Mouse (Mus musculus) hindbrain, embryonic 14.5 days (tissue): Measurements from ENCODE around the gene 1110008L16Rik. TPM values are rescaled to one million over a fixed set of nuclear protein-coding genes. Genes with fewer than 3 reads are reported as not detected.

Experiments
- ATAC-seq: fragments of 200-750 bp; cut with Nextera tagmentation; 2 replicates; pipeline ENCODE4 v1.8.0; 2017; ENCODE audit warnings: moderate number of reproducible peaks, mild to moderate bottlenecking, moderate TSS enrichment, moderate library complexity; ENCODE audit not compliant: low FRiP score
- DNase-seq: peaks from one replicate; pipeline ENCODE4 v3.0.0-alpha.2; 2015; ENCODE audit warnings: low spot score
- H3K27ac ChIP-seq: fragments of 300-500 bp; sonication (generic); 2 replicates; pipeline ENCODE4 v1.5.1; 2014; ENCODE audit warnings: mild to moderate bottlenecking, moderate library complexity
- H3K27me3 ChIP-seq: fragments of 300-500 bp; sonication (generic); 2 replicates; pipeline ENCODE4 v1.6.1; 2014; ENCODE audit warnings: mild to moderate bottlenecking, low read length, mixed read lengths; ENCODE audit not compliant: control insufficient read depth, insufficient read depth
- H3K36me3 ChIP-seq: fragments of 300-500 bp; sonication (generic); replicated peaks from 2 replicates; pipeline ENCODE4 v1.6.1; 2014; ENCODE audit not compliant: control insufficient read depth, insufficient read depth
- H3K4me1 ChIP-seq: fragments of 300-500 bp; sonication (generic); replicated peaks from 2 replicates; pipeline ENCODE4 v1.6.1; 2014; ENCODE audit warnings: antibody characterized with exemption, low read length, mixed read lengths; ENCODE audit not compliant: control insufficient read depth, insufficient read depth
- H3K4me2 ChIP-seq: fragments of 300-500 bp; sonication (generic); replicated peaks from 2 replicates; pipeline ENCODE4 v1.6.1; 2014; ENCODE audit warnings: mild to moderate bottlenecking, moderate library complexity
- H3K4me3 ChIP-seq: fragments of 300-500 bp; sonication (generic); replicated peaks from 2 replicates; pipeline ENCODE4 v1.5.1; 2014; ENCODE audit warnings: mild to moderate bottlenecking, low read length
- H3K9ac ChIP-seq: fragments of 300-500 bp; sonication (generic); 2 replicates; pipeline ENCODE4 v1.6.1; 2014
- H3K9me3 ChIP-seq: fragments of 300-500 bp; sonication (generic); 2 replicates; pipeline ENCODE4 v1.6.1; 2016; ENCODE audit warnings: low read length; ENCODE audit not compliant: control insufficient read depth
- WGBS: fragments of 180-500 bp; shearing (Covaris S2); extraction: QIAGEN DNeasy Blood & Tissue Kit; methylation state at CpG from one replicate; pipeline ENCODE4 v1.1.7; 2014; 5-methylcytosine and 5-hydroxymethylcytosine counted together
- polyA plus RNA-seq: library from polyadenylated mRNA; unstranded; fragments of >200 nt; fragmentation: Nextera tagmentation; extraction: Ambion mirVana; gene quantifications from 2 replicates; pipeline ENCODE4 v1.2.1, GENCODE M21; 2014

The 1110008L16Rik gene
- polyA plus RNA-seq, 1 experiment from 2014 or later: 7.9 TPM

- WGBS: 74% methylated on average over 9 of the region's 9 CpGs
- Histone ChIP-seq H3K9me3 (no peaks in the 10 kb centered on the region), H3K36me3 (no peaks in the 10 kb centered on the region), H3K4me3 (peak overlapping the region; percentile 99), H3K27me3 (no peaks in the 10 kb centered on the region), H3K4me2 (peak overlapping the region; percentile 87), H3K4me1 (peaks cover 26% of the 10 kb centered on the region), H3K9ac (peak overlapping the region; percentile 96), H3K27ac (peak overlapping the region; percentile 88)
- DNase-seq: no peak
- ATAC-seq: no peak
Observed at GRCm38 (mm10) chr12:55397544-55398239, 98.3 kb downstream of the 1110008L16Rik start.

DNA sequence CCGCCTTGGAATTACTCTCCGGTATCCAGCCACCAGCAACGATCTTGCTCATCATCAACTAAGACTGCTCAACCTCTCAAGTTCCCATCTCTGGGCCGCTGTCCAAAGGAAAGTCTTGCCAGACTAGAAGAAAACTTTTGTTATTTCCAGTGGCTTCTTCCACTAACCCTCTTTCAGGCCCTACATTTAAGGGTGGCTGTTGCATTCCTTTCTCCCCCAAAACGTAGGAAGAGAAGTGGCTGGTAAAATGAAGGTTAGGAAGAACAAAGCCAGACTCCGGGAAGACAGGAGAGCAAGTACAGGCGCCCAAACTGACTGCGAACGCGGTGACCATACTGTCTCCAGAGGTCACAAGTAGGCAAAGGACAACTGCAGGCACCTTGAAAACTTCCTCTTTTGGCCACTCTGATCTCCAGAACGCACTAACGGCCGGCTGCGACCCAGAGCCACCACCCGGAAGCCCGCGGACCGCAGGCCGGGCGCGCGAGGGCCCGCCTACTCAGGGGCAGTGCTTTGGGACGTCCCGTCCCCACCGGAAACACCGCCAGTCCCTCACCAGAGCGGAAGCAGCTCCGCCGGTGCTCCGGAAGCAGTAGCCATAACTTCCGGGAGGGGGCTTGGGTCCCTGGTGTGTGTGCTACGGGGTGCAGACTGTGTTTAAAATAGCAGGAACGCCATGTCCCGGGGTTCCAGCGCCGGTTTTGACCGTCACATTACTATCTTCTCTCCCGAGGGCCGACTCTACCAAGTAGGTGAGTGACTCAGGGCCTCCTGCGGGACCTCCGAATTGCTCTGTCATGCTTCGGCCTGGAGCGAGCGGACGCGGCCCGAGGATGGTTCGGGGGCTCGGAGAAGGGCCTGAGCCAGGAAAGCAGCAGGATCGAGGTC, 99.1 kb downstream of the 1110008L16Rik start:
- under 1% methylated on average over 51 of the region's 51 CpGs for WGBS
- H3K4me2 ChIP-seq: peak overlapping the region; percentile 87
- ATAC-seq (peak; percentile 99), DNase-seq (peak; percentile 94)
- no peaks in the 10 kb centered on the region; the same call in 1 of the 2 replicates for H3K36me3 ChIP-seq
- H3K27ac ChIP-seq: peak overlapping the region; percentile 88
- peak overlapping the region; percentile 99 for H3K4me3 ChIP-seq
- no peaks in the 10 kb centered on the region for H3K27me3 ChIP-seq
- no peaks in the 10 kb centered on the region for H3K9me3 ChIP-seq
- H3K9ac ChIP-seq: peak overlapping the region; percentile 96
- H3K4me1 ChIP-seq: peaks cover 26% of the 10 kb centered on the region

GRCm38 (mm10) chr12:55399128-55399677, 99.8 kb downstream of the 1110008L16Rik start:
- 1% methylated on average over 20 of the region's 20 CpGs for WGBS
- no peaks in the 10 kb centered on the region; the same call in 1 of the 2 replicates for H3K36me3 ChIP-seq
- peaks cover 26% of the 10 kb centered on the region for H3K4me1 ChIP-seq
- H3K4me3 ChIP-seq: peak overlapping the region; percentile 99
- H3K27ac ChIP-seq: peak overlapping the region; percentile 88
- no peaks in the 10 kb centered on the region for H3K27me3 ChIP-seq
- peak overlapping the region; percentile 96 for H3K9ac ChIP-seq
- DNase-seq: no peak
- no peaks in the 10 kb centered on the region for H3K9me3 ChIP-seq
- peak overlapping the region; percentile 87 for H3K4me2 ChIP-seq
- ATAC-seq: peak; percentile 13; the same call in 1 of the 2 replicates

- no peaks in the 10 kb centered on the region for H3K9me3 ChIP-seq
- WGBS: 95% methylated on average over 5 of the region's 5 CpGs
- H3K27ac ChIP-seq: no peak overlapping the region
- no peak overlapping the region for H3K4me2 ChIP-seq
- ATAC-seq: no peak
- H3K4me3 ChIP-seq: no peak overlapping the region
- no peaks in the 10 kb centered on the region for H3K27me3 ChIP-seq
- H3K9ac ChIP-seq: no peak overlapping the region
- H3K4me1 ChIP-seq: no peaks in the 10 kb centered on the region
- DNase-seq: no peak
- H3K36me3 ChIP-seq: peaks cover 54% of the 10 kb centered on the region
Observed at GRCm38 (mm10) chr12:55407888-55408287, 108.5 kb downstream of the 1110008L16Rik start.

DNA sequence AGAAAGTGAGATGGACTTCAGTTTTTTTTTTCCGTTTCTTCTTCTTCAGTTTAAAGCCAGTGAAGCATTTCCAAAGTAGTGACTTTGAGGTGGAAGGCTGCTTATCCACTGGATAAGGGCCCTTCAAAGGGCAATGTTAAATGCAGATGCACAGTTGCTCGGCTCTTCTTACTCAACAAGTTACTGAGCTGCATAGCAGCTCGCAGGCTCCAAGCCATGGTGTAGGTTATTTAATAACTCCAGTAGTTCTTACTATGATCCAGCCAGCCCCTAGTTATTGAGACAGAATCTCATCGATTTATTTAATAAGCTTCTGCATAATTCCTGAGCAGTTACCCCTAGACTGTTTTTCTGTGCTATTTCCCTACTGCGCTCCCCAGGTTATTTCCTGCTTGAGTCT, 115.9 kb downstream of the 1110008L16Rik start:
- H3K4me3 ChIP-seq: no peak overlapping the region
- no peak for DNase-seq
- no peak for ATAC-seq
- no peak overlapping the region for H3K27ac ChIP-seq
- no peaks in the 10 kb centered on the region for H3K9me3 ChIP-seq
- H3K27me3 ChIP-seq: no peaks in the 10 kb centered on the region
- H3K4me2 ChIP-seq: no peak overlapping the region
- H3K9ac ChIP-seq: no peak overlapping the region
- no peaks in the 10 kb centered on the region for H3K4me1 ChIP-seq
- WGBS: 97% methylated on average over 5 of the region's 5 CpGs
- H3K36me3 ChIP-seq: peaks cover 93% of the 10 kb centered on the region

GRCm38 (mm10) chr12:55415762-55416161, 116.4 kb downstream of the 1110008L16Rik start:
- Histone ChIP-seq H3K9me3 (no peaks in the 10 kb centered on the region), H3K27ac (no peak overlapping the region), H3K4me2 (no peak overlapping the region), H3K27me3 (no peaks in the 10 kb centered on the region), H3K9ac (no peak overlapping the region), H3K4me1 (no peaks in the 10 kb centered on the region), H3K4me3 (no peak overlapping the region), H3K36me3 (peaks cover 92% of the 10 kb centered on the region)
- DNase-seq: no peak
- WGBS: 96% methylated on average over 1 of the region's 1 CpGs
- no peak for ATAC-seq

GRCm38 (mm10) chr12:55420220-55420619, 120.8 kb downstream of the 1110008L16Rik start:
- no peak overlapping the region for H3K9ac ChIP-seq
- DNase-seq (no peak), ATAC-seq (no peak)
- H3K36me3 ChIP-seq: peaks cover 52% of the 10 kb centered on the region
- H3K27ac ChIP-seq: no peak overlapping the region
- H3K27me3 ChIP-seq: no peaks in the 10 kb centered on the region
- no peaks in the 10 kb centered on the region for H3K4me1 ChIP-seq
- no peak overlapping the region for H3K4me3 ChIP-seq
- 96% methylated on average over 24 of the region's 24 CpGs for WGBS
- H3K9me3 ChIP-seq: no peaks in the 10 kb centered on the region
- H3K4me2 ChIP-seq: no peak overlapping the region

DNA sequence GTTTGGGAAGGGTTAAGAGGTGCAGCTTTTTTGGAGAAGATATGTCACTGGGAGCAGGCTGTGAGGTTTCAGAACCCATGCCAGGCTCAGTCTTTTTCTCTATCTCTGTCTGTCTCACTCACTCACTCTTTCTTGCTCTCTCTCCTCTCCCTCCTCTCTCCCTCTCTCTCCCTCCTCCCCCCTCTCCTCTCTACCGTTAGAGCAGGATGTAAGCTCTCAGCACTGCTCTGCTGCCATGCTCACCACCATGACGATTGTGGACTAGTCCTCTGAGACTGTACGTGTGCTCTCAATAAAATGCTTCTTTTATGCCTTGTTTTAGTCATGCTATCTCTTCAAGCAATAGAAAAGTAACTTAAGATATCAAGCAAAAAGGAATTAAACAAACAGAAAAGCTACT, 122.7 kb downstream of the 1110008L16Rik start:
- Histone ChIP-seq H3K9me3 (no peaks in the 10 kb centered on the region), H3K9ac (no peak overlapping the region), H3K27me3 (no peaks in the 10 kb centered on the region), H3K36me3 (peaks cover 34% of the 10 kb centered on the region), H3K4me2 (no peak overlapping the region), H3K4me1 (no peaks in the 10 kb centered on the region), H3K4me3 (no peak overlapping the region), H3K27ac (no peak overlapping the region)
- WGBS: 38% methylated on average over 3 of the region's 3 CpGs
- no peak for DNase-seq
- ATAC-seq: no peak

GRCm38 (mm10) chr12:55426300-55426699, 126.9 kb downstream of the 1110008L16Rik start:
- DNase-seq: no peak
- 91% methylated on average over 7 of the region's 7 CpGs for WGBS
- no peak overlapping the region for H3K4me2 ChIP-seq
- no peaks in the 10 kb centered on the region for H3K36me3 ChIP-seq
- no peaks in the 10 kb centered on the region for H3K9me3 ChIP-seq
- H3K4me3 ChIP-seq: no peak overlapping the region
- no peak overlapping the region for H3K9ac ChIP-seq
- no peaks in the 10 kb centered on the region for H3K4me1 ChIP-seq
- no peak overlapping the region for H3K27ac ChIP-seq
- H3K27me3 ChIP-seq: no peaks in the 10 kb centered on the region
- no peak for ATAC-seq
